Mouse (Mus musculus) 3T3-L1 (cell line): ENCODE results near the gene Gm11027.
A peak's percentile ranks its signal among the peaks of the same experiment; 100 is the strongest.

ENCODE experiments used
- DNase-seq: peaks from one replicate; pipeline ENCODE4 v3.0.0-alpha.2; 2015; ENCODE audit warnings: low read depth, low spot score

Gm11027 gene

GRCm38 (mm10) chr12:116279181-116279580, 4.0 kb downstream of the Gm11027 start:
- peak; percentile 37 for DNase-seq

GRCm38 (mm10) chr12:116280149-116280652, 5.0 kb downstream of the Gm11027 start:
- DNase-seq = no peak

- peak; percentile 99 for DNase-seq
Observed at GRCm38 (mm10) chr12:116280653-116281364, 5.6 kb downstream of the Gm11027 start, which contains the start of gene Esyt2. TSS of gene Esyt2 (plus strand) at chr12:116281196.

- peak; percentile 38 for DNase-seq
Observed at GRCm38 (mm10) chr12:116281427-116282281, 6.5 kb downstream of the Gm11027 start.

GRCm38 (mm10) chr12:116282856-116283255, 7.7 kb downstream of the Gm11027 start:
- DNase-seq = no peak

- no peak for DNase-seq
Observed at GRCm38 (mm10) chr12:116283511-116283910, 8.3 kb downstream of the Gm11027 start.

- DNase-seq = no peak
Observed at GRCm38 (mm10) chr12:116293185-116293584, 18.0 kb downstream of the Gm11027 start.

- peak; percentile 88 for DNase-seq
Observed at GRCm38 (mm10) chr12:116293599-116294292, 18.6 kb downstream of the Gm11027 start.

GRCm38 (mm10) chr12:116299906-116300305, 24.7 kb downstream of the Gm11027 start:
- peak; percentile 77 for DNase-seq

GRCm38 (mm10) chr12:116302181-116302580, 27.0 kb downstream of the Gm11027 start:
- no peak for DNase-seq

- peak; percentile 86 for DNase-seq
Observed at GRCm38 (mm10) chr12:116306042-116306441, 30.9 kb downstream of the Gm11027 start.

- DNase-seq = peak; percentile 43
Observed at GRCm38 (mm10) chr12:116307870-116308269, 32.7 kb downstream of the Gm11027 start.

GRCm38 (mm10) chr12:116308612-116309011, 33.4 kb downstream of the Gm11027 start:
- DNase-seq = no peak

GRCm38 (mm10) chr12:116313816-116314215, 38.6 kb downstream of the Gm11027 start:
- DNase-seq = no peak

GRCm38 (mm10) chr12:116315498-116315897, 40.3 kb downstream of the Gm11027 start:
- no peak for DNase-seq

- peak; percentile 29 for DNase-seq
Observed at GRCm38 (mm10) chr12:116317818-116318217, 42.6 kb downstream of the Gm11027 start.
